Mouse (Mus musculus) brain, adult 10 weeks (tissue): ENCODE measurements around the gene Cc2d1b. TPM values are rescaled to one million over a fixed set of nuclear protein-coding genes. Genes with fewer than 3 reads are reported as not detected.

Source experiments
- polyA plus RNA-seq: library from polyadenylated mRNA; stranded (reverse); fragments of 350-450 nt; fragmentation: Illumina TruSeq; extraction: RNeasy Lipid Tissue Mini Kit (QIAGEN cat#74804); gene quantifications from one replicate; pipeline ENCODE4 v1.2.3, GENCODE M21; 2015; ENCODE audit warnings: low read depth, low replicate concordance

Gene Cc2d1b
- 26.5 TPM for polyA plus RNA-seq

DNA sequence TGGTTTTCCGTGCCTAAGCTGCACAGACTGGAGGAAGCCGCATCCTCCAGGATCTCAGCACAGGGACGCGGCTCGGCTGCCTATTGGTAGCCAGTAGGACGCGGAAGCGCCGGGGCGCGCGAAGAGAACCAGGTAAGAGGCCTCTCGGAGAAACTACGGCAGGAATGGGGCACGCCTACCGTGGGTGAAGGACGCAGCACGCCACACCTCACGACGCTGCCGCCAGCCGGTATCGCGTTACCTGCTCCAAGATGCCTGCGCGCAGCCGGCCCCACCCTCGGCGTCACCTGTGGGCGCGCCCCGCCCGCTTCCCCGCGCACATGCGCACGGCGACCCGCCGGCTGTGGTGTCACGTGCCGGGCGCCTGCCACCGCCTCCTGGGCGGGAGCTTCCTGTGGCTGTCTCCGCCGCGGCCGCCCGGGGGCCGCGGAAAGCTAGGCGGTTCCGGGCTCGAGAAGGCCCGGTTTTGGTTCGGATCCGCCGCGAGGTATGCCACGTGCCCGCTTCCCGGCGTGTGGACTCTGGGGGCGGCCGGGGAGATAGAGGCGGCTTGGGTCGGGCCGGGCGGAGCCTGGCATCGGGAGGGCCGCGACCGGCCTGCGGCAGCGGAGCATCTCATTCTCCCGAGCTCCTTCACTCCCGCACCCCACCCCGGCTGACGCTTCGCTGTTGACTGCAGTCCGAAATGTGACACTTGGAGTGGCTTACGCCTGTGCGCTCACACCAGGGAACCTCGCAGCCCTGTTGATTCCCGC is at the start of gene Cc2d1b:
Gene Cc2d1b (plus strand): TSS at position 354 of the 755 bp plus-strand sequence.

DNA sequence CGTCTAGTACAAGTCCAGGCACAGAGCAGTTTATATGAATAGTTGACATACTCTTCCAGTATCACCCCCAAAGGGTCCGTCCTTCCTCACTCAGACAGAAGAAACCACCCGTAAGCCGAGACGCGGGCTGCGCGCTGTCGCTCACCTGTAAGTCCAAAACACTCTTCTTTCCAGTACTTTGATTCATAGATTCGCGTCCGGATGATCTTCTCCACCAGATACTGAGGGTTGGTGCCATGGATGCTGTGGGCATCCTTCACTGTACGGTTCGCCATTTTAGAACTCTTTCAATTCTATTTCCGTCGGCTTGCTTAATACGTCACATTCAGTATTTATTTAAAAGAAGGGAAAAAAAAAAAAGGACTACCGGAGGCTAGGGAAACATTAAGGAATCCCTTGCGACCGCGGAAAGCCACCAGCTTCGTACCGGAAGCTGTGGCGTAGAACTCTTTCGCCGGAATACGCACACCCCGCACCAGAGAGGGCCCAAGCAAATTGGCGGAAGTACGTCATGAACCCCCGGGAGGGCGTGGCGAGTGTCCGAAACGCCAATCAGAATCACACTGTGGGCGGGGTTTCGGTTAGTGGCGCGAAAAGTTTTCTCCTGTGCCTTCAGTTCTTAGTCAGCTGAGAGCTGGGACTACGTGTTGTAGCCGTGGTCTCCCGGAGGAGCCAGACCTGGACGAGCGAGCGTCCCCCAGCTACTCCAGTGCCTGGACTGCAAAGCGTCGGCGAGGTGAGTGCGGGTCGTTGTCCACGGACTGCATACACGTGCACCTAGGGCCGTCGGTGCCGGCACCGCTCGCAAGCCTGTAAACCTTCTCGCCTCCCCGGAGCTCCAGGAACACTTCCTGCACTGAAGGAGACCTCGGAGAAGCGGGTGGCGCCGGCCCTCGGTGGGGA is 40.6 kb upstream of the Cc2d1b start, which contains the start of the genes Prpf38a and Orc1:
Gene Prpf38a (minus strand): TSS at position 497 of the 903 bp plus-strand sequence.
Gene Orc1 (plus strand): TSS at position 584 of the 903 bp plus-strand sequence.

Other genes with a start within 250 kb of the Cc2d1b start
- gene Shisal2a, start 236.6 kb upstream of the Cc2d1b start, polyA plus RNA-seq, result not detected
- 8.4 TPM for gene Gpx7, start 213.0 kb upstream of the Cc2d1b start, polyA plus RNA-seq
- 24.3 TPM for gene Tut4, start 160.5 kb upstream of the Cc2d1b start, polyA plus RNA-seq
- 41.5 TPM for gene Prpf38a, start 40.6 kb upstream of the Cc2d1b start, polyA plus RNA-seq
- 0.24 TPM for gene Orc1, start 40.5 kb upstream of the Cc2d1b start, polyA plus RNA-seq
- 0.33 TPM for gene 3110021N24Rik, start 99.7 kb downstream of the Cc2d1b start, polyA plus RNA-seq
- gene Zfyve9, start 160.9 kb downstream of the Cc2d1b start, polyA plus RNA-seq, result 49.9 TPM
- 159 TPM for gene Btf3l4, start 213.7 kb downstream of the Cc2d1b start, polyA plus RNA-seq
- gene Txndc12, start 214.7 kb downstream of the Cc2d1b start, polyA plus RNA-seq, result 62.9 TPM
- 14.7 TPM for gene Kti12, start 227.8 kb downstream of the Cc2d1b start, polyA plus RNA-seq
- not detected for gene A730015C16Rik, start 228.7 kb downstream of the Cc2d1b start, polyA plus RNA-seq